Mouse (Mus musculus): ENCODE measurements around the gene Spata21. TPM values are rescaled to one million over a fixed set of nuclear protein-coding genes. Genes with fewer than 3 reads are reported as not detected.
"Not testable (repeated sequence)": the region's sequence is repeated elsewhere in the genome, so short reads cannot be mapped to it uniquely, and the experiment has no call there.

Gene Spata21
- polyA plus RNA-seq, 1 experiment from 2014 or later, result 0.20 TPM

DNA sequence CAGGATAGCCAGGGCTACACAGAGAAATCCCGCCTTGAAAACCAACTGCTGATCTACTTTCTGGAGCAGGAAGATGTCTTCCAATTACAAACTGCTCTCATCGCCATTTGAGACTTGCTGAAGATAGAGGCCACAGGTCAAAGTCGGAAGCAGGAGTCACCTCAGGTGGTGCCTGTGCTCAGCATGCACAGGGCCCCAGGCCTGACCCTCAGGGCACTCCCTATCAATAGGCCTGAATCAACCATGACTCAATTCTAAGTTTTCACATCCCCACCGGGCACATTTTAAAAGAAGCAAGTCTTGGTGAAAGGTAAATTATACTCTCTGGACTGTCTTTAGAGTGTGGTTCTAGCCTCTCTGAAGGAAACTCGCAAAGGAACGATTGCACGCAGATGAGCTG, 48.0 kb downstream of the Spata21 start:
- no peaks in the 10 kb centered on the region for H3K36me3 ChIP-seq (ENCODE audit: control insufficient read depth, insufficient read depth, low read length)
- H3K4me2 ChIP-seq (ENCODE audit: low read length), result no peak overlapping the region
- 75% methylated on average over 7 of the region's 7 CpGs for WGBS
- H3K9ac ChIP-seq (ENCODE audit: low read length), result no peak overlapping the region
- H3K9me3 ChIP-seq (ENCODE audit: control insufficient read depth, low read length), result no peaks in the 10 kb centered on the region
- peaks cover 59% of the 10 kb centered on the region for H3K4me1 ChIP-seq (replicated peaks; ENCODE audit: control insufficient read depth, insufficient read depth, low read length)
- H3K27me3 ChIP-seq (replicated peaks; ENCODE audit: control insufficient read depth, insufficient read depth, low read length), result no peaks in the 10 kb centered on the region
- no peak overlapping the region for H3K4me3 ChIP-seq (ENCODE audit: low read depth, low read length)
- ATAC-seq (replicated peaks; ENCODE audit: low FRiP score, low TSS enrichment, low read depth), result no peak
- DNase-seq (ENCODE audit: low spot score), result no peak
- no peak overlapping the region for H3K27ac ChIP-seq (ENCODE audit: low read depth)

- peak overlapping the region; percentile 88; the same call in 1 of the 2 replicates for H3K4me3 ChIP-seq (ENCODE audit: low read depth, low read length)
- H3K9ac ChIP-seq (ENCODE audit: low read length); H3K27me3 ChIP-seq (replicated peaks; ENCODE audit: control insufficient read depth, insufficient read depth, low read length); DNase-seq (ENCODE audit: low spot score); ATAC-seq (replicated peaks; ENCODE audit: low FRiP score, low TSS enrichment, low read depth); H3K9me3 ChIP-seq (ENCODE audit: control insufficient read depth, low read length); H3K36me3 ChIP-seq (ENCODE audit: control insufficient read depth, insufficient read depth, low read length); H3K27ac ChIP-seq (ENCODE audit: low read depth): not testable (repeated sequence)
- H3K4me2 ChIP-seq (ENCODE audit: low read length), result peak overlapping the region; percentile 88
- peaks cover 43% of the 10 kb centered on the region for H3K4me1 ChIP-seq (replicated peaks; ENCODE audit: control insufficient read depth, insufficient read depth, low read length)
- WGBS, result 68% methylated on average over 1 of the region's 3 CpGs
Observed at GRCm38 (mm10) chr4:141137740-141138139, 49.6 kb downstream of the Spata21 start.

DNA sequence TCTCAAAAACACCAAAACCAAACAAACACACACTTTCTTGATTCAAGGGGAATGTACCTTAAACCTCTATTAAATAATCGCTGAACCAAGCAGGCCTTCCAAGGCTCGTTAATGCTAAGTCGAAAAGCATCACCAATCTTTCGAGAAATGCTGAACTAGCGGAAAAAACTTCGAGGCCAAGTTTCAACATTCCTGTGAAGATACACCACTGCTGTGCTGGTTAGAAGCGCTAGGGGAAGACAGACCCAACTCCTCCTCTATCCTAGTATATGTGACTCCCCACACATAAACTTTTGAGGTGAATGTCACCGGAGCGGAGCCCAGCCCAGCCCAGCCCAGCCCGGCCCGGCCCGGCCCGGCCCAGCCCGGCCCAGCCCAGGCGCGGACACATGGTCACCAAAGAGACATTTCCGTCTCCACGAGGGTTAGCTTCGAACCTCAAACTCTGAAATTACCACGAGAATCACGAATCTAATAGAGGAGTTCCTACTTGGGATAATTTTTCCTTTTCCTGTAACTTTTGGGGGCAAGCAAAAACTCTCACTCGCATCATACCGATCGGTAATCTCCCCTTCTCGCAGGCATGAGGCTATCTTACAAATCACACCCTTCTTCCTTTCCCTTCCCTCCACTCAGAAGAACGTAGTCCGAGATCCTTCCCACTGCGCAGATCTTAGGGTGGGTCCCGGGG, 50.4 kb downstream of the Spata21 start:
- DNase-seq (ENCODE audit: low spot score) (peak; percentile 68), ATAC-seq (replicated peaks; ENCODE audit: low FRiP score, low TSS enrichment, low read depth) (peak; percentile 22; the same call in 1 of the 2 replicates)
- Histone ChIP-seq H3K9me3 (ENCODE audit: control insufficient read depth, low read length) (no peaks in the 10 kb centered on the region), H3K9ac (ENCODE audit: low read length) (peak overlapping the region; percentile 84), H3K4me1 (replicated peaks; ENCODE audit: control insufficient read depth, insufficient read depth, low read length) (peaks cover 39% of the 10 kb centered on the region), H3K36me3 (ENCODE audit: control insufficient read depth, insufficient read depth, low read length) (no peaks in the 10 kb centered on the region), H3K27ac (ENCODE audit: low read depth) (peak overlapping the region; percentile 95), H3K4me3 (ENCODE audit: low read depth, low read length) (peak overlapping the region; percentile 88), H3K4me2 (ENCODE audit: low read length) (peak overlapping the region; percentile 88), H3K27me3 (replicated peaks; ENCODE audit: control insufficient read depth, insufficient read depth, low read length) (no peaks in the 10 kb centered on the region)
- WGBS, result 1% methylated on average over 29 of the region's 29 CpGs

DNA sequence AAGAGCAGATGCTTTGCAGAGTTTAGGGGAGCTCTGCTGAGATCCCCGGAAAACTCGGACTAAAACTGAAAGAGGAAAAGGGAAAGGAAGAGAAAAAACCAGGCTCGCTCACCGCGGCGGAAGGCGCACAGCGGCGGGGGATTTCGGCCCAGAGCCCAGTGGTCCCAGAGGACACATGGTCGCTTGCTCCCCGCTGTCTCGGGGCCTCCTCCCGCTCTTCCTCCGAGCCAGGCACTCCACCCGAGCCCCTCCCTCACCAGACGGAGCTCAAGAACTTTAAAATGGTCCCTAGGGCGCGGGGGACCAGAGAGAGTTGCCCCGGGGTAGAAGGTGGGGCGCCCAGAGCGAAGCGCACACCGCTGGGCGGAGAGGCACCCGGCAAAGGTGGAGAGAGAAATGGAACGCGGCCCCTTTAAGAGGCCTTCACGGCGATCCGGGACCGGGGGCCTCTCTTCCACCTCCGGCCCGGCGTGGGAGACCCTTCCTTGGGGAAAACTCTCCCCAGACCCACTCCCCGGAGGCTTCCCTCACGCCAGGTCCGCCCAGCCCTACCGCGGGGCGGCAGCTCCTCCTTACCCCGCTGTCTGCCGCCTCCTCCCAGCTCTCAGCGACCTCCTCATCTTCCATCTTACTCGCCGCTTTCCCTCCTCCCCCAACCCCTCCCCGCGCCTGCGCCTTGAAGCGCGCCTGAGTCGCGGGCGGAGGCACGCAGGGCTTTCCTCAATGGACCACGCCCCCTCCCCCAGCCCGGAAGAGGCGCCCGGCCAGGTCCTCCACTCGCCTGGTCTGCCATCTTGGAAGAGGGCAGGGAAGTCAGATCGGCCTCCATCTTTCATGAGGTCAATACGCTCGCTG, 51.2 kb downstream of the Spata21 start, which contains the start of gene Szrd1:
TSS of gene Szrd1 (minus strand) at position 660 of the 855 bp plus-strand sequence.
- no peaks in the 10 kb centered on the region for H3K36me3 ChIP-seq (ENCODE audit: control insufficient read depth, insufficient read depth, low read length)
- no peaks in the 10 kb centered on the region for H3K27me3 ChIP-seq (replicated peaks; ENCODE audit: control insufficient read depth, insufficient read depth, low read length)
- peak; percentile 98 for DNase-seq (ENCODE audit: low spot score)
- WGBS, result under 1% methylated on average over 60 of the region's 63 CpGs
- H3K4me2 ChIP-seq (ENCODE audit: low read length), result peak within 1 kb of the TSS; percentile 88
- no peaks in the 10 kb centered on the region for H3K9me3 ChIP-seq (ENCODE audit: control insufficient read depth, low read length)
- peaks cover 33% of the 10 kb centered on the region for H3K4me1 ChIP-seq (replicated peaks; ENCODE audit: control insufficient read depth, insufficient read depth, low read length)
- H3K9ac ChIP-seq (ENCODE audit: low read length), result peak within 1 kb of the TSS; percentile 84
- peak within 1 kb of the TSS; percentile 95 for H3K27ac ChIP-seq (ENCODE audit: low read depth)
- peak; percentile 91 for ATAC-seq (replicated peaks; ENCODE audit: low FRiP score, low TSS enrichment, low read depth)
- H3K4me3 ChIP-seq (ENCODE audit: low read depth, low read length), result peak within 1 kb of the TSS; percentile 88

- not testable (repeated sequence) for H3K4me3 ChIP-seq (ENCODE audit: low read depth, low read length); ATAC-seq (replicated peaks; ENCODE audit: low FRiP score, low TSS enrichment, low read depth); H3K4me2 ChIP-seq (ENCODE audit: low read length); H3K27ac ChIP-seq (ENCODE audit: low read depth); H3K36me3 ChIP-seq (ENCODE audit: control insufficient read depth, insufficient read depth, low read length); DNase-seq (ENCODE audit: low spot score); H3K9ac ChIP-seq (ENCODE audit: low read length); H3K27me3 ChIP-seq (replicated peaks; ENCODE audit: control insufficient read depth, insufficient read depth, low read length); H3K9me3 ChIP-seq (ENCODE audit: control insufficient read depth, low read length)
- 92% methylated on average over 9 of the region's 9 CpGs for WGBS
- peaks cover 23% of the 10 kb centered on the region for H3K4me1 ChIP-seq (replicated peaks; ENCODE audit: control insufficient read depth, insufficient read depth, low read length)
Observed at GRCm38 (mm10) chr4:141140354-141140753, 52.2 kb downstream of the Spata21 start.

DNA sequence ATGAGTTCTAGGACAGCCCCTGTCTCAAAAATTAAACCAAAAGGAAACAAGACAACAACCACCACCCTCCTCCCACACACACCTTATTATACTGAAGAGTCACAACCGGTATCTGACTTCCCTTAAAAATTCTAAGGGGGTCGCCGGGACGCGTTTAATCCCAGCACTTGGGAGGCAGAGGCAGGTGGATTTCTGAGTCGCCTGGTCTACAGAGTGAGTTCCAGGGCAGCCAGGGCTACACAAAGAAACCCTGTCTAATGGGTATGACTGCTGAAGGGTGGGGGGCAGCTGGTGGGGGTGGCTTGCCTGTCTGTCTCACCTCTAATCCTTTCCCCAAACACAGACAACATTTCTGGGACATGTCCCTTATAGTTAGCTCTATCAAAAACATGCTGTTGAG, 52.8 kb downstream of the Spata21 start:
- Histone ChIP-seq H3K27me3 (replicated peaks; ENCODE audit: control insufficient read depth, insufficient read depth, low read length) (no peaks in the 10 kb centered on the region), H3K4me1 (replicated peaks; ENCODE audit: control insufficient read depth, insufficient read depth, low read length) (peaks cover 21% of the 10 kb centered on the region), H3K4me2 (ENCODE audit: low read length) (no peak overlapping the region), H3K9me3 (ENCODE audit: control insufficient read depth, low read length) (no peaks in the 10 kb centered on the region), H3K4me3 (ENCODE audit: low read depth, low read length) (no peak overlapping the region), H3K9ac (ENCODE audit: low read length) (no peak overlapping the region), H3K27ac (ENCODE audit: low read depth) (no peak overlapping the region), H3K36me3 (ENCODE audit: control insufficient read depth, insufficient read depth, low read length) (no peaks in the 10 kb centered on the region)
- 93% methylated on average over 6 of the region's 6 CpGs for WGBS
- no peak for DNase-seq (ENCODE audit: low spot score)
- ATAC-seq (replicated peaks; ENCODE audit: low FRiP score, low TSS enrichment, low read depth), result no peak

GRCm38 (mm10) chr4:141142285-141142811, 54.2 kb downstream of the Spata21 start:
- H3K4me2 ChIP-seq (ENCODE audit: low read length), result peak overlapping the region; percentile 21
- 0 out of 2 replicates have a peak overlapping the region, but pooled peaks have one; percentile 27 for H3K9ac ChIP-seq (ENCODE audit: low read length)
- H3K27me3 ChIP-seq (replicated peaks; ENCODE audit: control insufficient read depth, insufficient read depth, low read length), result no peaks in the 10 kb centered on the region

GRCm38 (mm10) chr4:141145124-141145523, 57.0 kb downstream of the Spata21 start:
- not testable (repeated sequence) for DNase-seq (ENCODE audit: low spot score); ATAC-seq (replicated peaks; ENCODE audit: low FRiP score, low TSS enrichment, low read depth); H3K36me3 ChIP-seq (ENCODE audit: control insufficient read depth, insufficient read depth, low read length); H3K27ac ChIP-seq (ENCODE audit: low read depth); H3K4me3 ChIP-seq (ENCODE audit: low read depth, low read length); H3K9me3 ChIP-seq (ENCODE audit: control insufficient read depth, low read length); H3K4me1 ChIP-seq (replicated peaks; ENCODE audit: control insufficient read depth, insufficient read depth, low read length); H3K27me3 ChIP-seq (replicated peaks; ENCODE audit: control insufficient read depth, insufficient read depth, low read length); H3K9ac ChIP-seq (ENCODE audit: low read length); H3K4me2 ChIP-seq (ENCODE audit: low read length)
- WGBS, result 87% methylated on average over 8 of the region's 16 CpGs

More at GRCm38 (mm10) chr4:141142285-141142811, 54.2 kb downstream of the Spata21 start:
- peaks cover 16% of the 10 kb centered on the region for H3K4me1 ChIP-seq (replicated peaks; ENCODE audit: control insufficient read depth, insufficient read depth, low read length)
- DNase-seq (ENCODE audit: low spot score) (peak; percentile 85), ATAC-seq (replicated peaks; ENCODE audit: low FRiP score, low TSS enrichment, low read depth) (no peak)
- 31% methylated on average over 9 of the region's 9 CpGs for whole genome bisulfite sequencing
- H3K4me3 ChIP-seq (ENCODE audit: low read depth, low read length), result no peak overlapping the region
- H3K9me3 ChIP-seq (ENCODE audit: control insufficient read depth, low read length), result no peaks in the 10 kb centered on the region
- no peaks in the 10 kb centered on the region for H3K36me3 ChIP-seq (ENCODE audit: control insufficient read depth, insufficient read depth, low read length)
- no peak overlapping the region for H3K27ac ChIP-seq (ENCODE audit: low read depth)

Measured in intestine, embryonic 14.5 days (tissue).